Mouse (Mus musculus): ENCODE data around the gene Tmem178b. TPM values are rescaled to one million over a fixed set of nuclear protein-coding genes. Genes with fewer than 3 reads are reported as not detected.

The Tmem178b gene
- polyA plus RNA-seq, 1 experiment from 2014 or later = 0.15 TPM

DNA sequence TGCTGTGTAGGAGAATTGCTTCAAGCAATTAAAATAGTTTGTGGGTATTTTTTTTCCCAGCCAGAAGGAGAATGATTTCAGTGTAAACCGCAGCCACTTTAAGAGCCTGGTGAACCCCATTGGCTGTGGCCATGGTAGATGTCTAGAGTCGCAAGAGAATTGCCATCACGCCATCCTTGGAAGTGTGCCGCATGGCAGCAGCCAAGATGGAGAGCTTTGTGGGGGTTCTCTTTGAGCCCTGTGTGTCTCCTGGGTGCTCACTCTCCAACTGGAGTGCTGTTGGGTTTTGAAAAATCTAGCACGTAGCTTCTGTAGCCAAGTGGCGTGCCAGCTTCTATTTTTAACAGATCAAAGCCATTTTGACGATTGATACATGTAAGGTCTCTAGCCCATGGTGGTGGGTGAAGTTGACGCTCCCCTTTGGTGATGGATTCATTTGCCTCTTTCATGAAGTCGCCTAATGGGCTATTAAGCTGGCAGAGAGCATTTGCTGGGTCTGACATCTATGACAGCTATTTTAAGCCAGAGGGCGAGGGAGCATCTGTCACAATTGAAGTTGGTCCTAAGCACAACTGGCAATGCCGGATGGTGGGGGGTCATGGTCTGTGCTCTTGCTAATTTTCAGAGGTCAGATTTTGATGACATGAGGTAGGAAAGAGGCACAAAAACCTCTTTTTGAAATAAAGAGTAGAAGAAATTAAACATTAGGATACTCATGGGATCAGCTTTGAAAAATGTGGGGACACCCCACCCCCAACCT, 133.1 kb downstream of the Tmem178b start:
- no peak for ATAC-seq (ENCODE audit: low FRiP score, low TSS enrichment)
- WGBS = 84% methylated on average over 11 of the region's 11 CpGs
- H3K4me1 ChIP-seq (ENCODE audit: control insufficient read depth, insufficient read depth, low read length) = no peaks in the 10 kb centered on the region
- no peak overlapping the region for H3K4me2 ChIP-seq (replicated peaks; ENCODE audit: low read depth, low read length)
- H3K9ac ChIP-seq (ENCODE audit: low read depth, low read length) = no peak overlapping the region
- H3K9me3 ChIP-seq (ENCODE audit: control insufficient read depth, low read length) = no peaks in the 10 kb centered on the region
- H3K27ac ChIP-seq (ENCODE audit: low read depth, low read length) = no peak overlapping the region
- H3K4me3 ChIP-seq (ENCODE audit: low read length) = no peak overlapping the region
- no peaks in the 10 kb centered on the region for H3K27me3 ChIP-seq (ENCODE audit: control insufficient read depth, insufficient read depth, low read length)
- H3K36me3 ChIP-seq (ENCODE audit: control insufficient read depth, insufficient read depth, low read length) = no peaks in the 10 kb centered on the region

DNA sequence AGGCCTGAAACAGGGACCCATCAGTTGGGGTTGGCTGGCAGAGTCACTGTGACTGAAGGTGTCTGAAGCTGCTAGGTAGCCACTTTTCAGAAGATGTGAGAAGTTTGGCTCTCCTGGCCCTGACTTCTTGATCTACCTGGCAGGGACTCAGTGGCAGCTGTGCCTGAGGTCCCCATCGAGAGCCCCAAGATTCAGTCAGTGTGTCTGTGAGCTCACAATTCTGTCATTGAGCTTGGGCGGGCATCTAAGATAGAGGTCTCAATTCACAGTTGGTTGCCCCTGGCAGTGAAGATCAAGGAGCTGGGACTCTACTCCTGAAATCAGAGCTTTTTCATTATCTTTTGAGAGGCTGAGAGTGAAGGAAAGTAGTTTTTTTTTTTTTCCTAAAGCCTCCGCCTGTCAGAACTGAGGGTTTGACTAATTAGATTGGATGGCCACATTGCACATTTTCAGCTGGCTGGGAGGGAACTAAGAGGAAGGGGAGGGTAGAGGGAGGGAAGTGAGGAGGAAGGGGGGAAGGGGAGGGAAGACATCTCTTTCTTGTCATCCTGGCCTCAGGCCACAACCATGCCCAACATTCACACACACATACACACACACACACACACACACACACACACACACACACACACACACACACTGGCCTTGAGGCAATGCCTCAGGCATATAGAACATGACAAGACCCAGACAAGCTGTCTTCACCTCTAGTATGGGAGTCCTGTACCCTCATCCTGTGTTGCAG, 135.3 kb downstream of the Tmem178b start:
- Histone ChIP-seq H3K27ac (ENCODE audit: low read depth, low read length) (no peak overlapping the region), H3K4me1 (ENCODE audit: control insufficient read depth, insufficient read depth, low read length) (no peaks in the 10 kb centered on the region), H3K4me3 (ENCODE audit: low read length) (no peak overlapping the region), H3K36me3 (ENCODE audit: control insufficient read depth, insufficient read depth, low read length) (no peaks in the 10 kb centered on the region), H3K4me2 (replicated peaks; ENCODE audit: low read depth, low read length) (no peak overlapping the region), H3K27me3 (ENCODE audit: control insufficient read depth, insufficient read depth, low read length) (no peaks in the 10 kb centered on the region), H3K9ac (ENCODE audit: low read depth, low read length) (no peak overlapping the region), H3K9me3 (ENCODE audit: control insufficient read depth, low read length) (no peaks in the 10 kb centered on the region)
- 46% methylated on average over 3 of the region's 3 CpGs for WGBS
- ATAC-seq (ENCODE audit: low FRiP score, low TSS enrichment) = no peak

DNA sequence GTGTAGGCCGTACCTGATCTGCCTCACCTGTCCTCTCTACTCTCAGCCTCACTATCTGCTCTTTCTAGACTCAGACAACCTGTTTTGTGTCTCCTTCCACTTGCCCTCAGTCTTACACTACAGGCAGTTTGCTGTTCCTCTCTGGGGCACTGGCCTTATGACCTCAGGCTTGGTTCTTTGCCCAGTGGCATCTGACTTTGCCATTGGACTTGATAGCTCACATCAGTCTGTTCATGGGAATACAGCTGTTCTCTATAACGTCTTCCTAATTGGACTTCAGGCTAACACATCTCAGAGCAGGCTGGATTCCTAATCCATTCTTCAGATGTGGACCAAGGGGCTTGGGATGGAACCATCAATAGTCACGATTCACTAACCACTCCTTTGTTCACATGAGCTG, 136.6 kb downstream of the Tmem178b start:
- ATAC-seq (ENCODE audit: low FRiP score, low TSS enrichment) = no peak
- Histone ChIP-seq H3K27ac (ENCODE audit: low read depth, low read length) (no peak overlapping the region), H3K4me2 (replicated peaks; ENCODE audit: low read depth, low read length) (no peak overlapping the region), H3K27me3 (ENCODE audit: control insufficient read depth, insufficient read depth, low read length) (no peaks in the 10 kb centered on the region), H3K4me1 (ENCODE audit: control insufficient read depth, insufficient read depth, low read length) (no peaks in the 10 kb centered on the region), H3K4me3 (ENCODE audit: low read length) (no peak overlapping the region), H3K9ac (ENCODE audit: low read depth, low read length) (no peak overlapping the region), H3K36me3 (ENCODE audit: control insufficient read depth, insufficient read depth, low read length) (no peaks in the 10 kb centered on the region), H3K9me3 (ENCODE audit: control insufficient read depth, low read length) (no peaks in the 10 kb centered on the region)
- 83% methylated on average over 3 of the region's 3 CpGs for whole genome bisulfite sequencing

DNA sequence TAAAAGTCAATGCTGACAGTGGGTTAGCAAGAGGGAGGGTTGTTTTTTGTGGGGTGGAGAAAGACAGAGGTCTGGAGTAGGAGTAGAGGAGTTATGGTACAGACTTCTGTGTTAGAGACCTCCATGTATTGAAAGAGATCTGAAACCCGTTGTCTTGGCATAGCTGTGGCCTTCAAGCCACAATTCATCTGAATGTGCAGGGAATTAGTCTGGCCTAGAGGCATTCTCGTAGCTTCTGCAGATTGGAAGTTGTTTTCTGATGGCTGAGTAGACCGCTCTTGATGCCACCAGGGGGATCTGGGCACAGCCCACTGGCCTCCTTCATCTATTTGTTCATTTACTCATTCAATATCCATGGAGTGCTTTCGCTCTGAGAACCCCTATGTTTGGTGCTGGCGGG, 138.0 kb downstream of the Tmem178b start:
- 87% methylated on average over 5 of the region's 5 CpGs for WGBS
- Histone ChIP-seq H3K4me3 (ENCODE audit: low read length) (no peak overlapping the region), H3K27ac (ENCODE audit: low read depth, low read length) (no peak overlapping the region)

DNA sequence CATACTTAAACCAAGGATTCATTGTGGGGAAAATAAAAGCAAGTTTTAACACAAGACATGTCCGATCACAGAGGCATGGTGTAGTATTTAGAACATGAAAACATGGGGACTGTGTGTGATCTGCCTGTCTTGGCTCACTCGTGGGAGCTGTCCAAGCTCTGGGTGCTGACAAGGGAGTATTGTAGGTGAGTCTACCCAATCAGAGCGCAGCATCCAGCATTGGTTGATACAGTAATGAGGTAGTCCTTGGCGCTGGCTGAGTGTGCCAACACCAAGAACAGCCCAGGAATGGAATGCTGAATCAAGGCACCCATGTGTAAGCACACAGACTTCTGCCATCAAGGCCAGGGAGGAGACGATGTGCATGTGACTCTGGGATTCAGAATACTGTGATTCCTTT, 138.5 kb downstream of the Tmem178b start:
- H3K9ac ChIP-seq (ENCODE audit: low read depth, low read length) = no peak overlapping the region
- H3K4me2 ChIP-seq (replicated peaks; ENCODE audit: low read depth, low read length) = no peak overlapping the region
- no peak overlapping the region for H3K4me3 ChIP-seq (ENCODE audit: low read length)
- H3K9me3 ChIP-seq (ENCODE audit: control insufficient read depth, low read length) = no peaks in the 10 kb centered on the region
- H3K36me3 ChIP-seq (ENCODE audit: control insufficient read depth, insufficient read depth, low read length) = no peaks in the 10 kb centered on the region
- H3K4me1 ChIP-seq (ENCODE audit: control insufficient read depth, insufficient read depth, low read length) = no peaks in the 10 kb centered on the region
- 68% methylated on average over 5 of the region's 5 CpGs for WGBS
- no peak overlapping the region for H3K27ac ChIP-seq (ENCODE audit: low read depth, low read length)
- no peaks in the 10 kb centered on the region for H3K27me3 ChIP-seq (ENCODE audit: control insufficient read depth, insufficient read depth, low read length)
- no peak for ATAC-seq (ENCODE audit: low FRiP score, low TSS enrichment)

More for the DNA sequence above, 138.0 kb downstream of the Tmem178b start:
- Histone ChIP-seq H3K27me3 (ENCODE audit: control insufficient read depth, insufficient read depth, low read length) (no peaks in the 10 kb centered on the region), H3K36me3 (ENCODE audit: control insufficient read depth, insufficient read depth, low read length) (no peaks in the 10 kb centered on the region), H3K9ac (ENCODE audit: low read depth, low read length) (no peak overlapping the region), H3K4me2 (replicated peaks; ENCODE audit: low read depth, low read length) (no peak overlapping the region), H3K9me3 (ENCODE audit: control insufficient read depth, low read length) (no peaks in the 10 kb centered on the region), H3K4me1 (ENCODE audit: control insufficient read depth, insufficient read depth, low read length) (no peaks in the 10 kb centered on the region)
- no peak for ATAC-seq (ENCODE audit: low FRiP score, low TSS enrichment)

DNA sequence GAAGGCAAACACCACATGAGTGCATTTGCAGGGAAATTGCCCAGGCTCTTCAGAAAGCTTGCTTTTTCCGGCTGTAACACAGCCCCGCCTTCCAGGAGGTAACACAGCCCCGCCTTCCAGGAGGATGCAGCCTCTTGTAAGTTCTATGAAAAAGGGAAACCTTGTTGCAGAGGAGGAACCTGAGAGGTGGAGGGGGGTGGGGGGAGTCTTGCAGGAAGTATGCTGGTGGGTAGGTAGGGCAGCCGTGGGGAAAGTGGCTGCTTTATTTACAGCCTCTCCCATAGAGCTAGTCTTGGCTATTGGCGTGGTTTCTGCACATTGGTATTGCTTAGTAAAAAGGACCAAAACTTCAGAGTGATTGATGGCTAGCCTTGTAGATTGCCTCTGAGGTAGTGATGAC, 140.3 kb downstream of the Tmem178b start:
- Histone ChIP-seq H3K9ac (ENCODE audit: low read depth, low read length) (no peak overlapping the region), H3K4me1 (ENCODE audit: control insufficient read depth, insufficient read depth, low read length) (no peaks in the 10 kb centered on the region), H3K4me2 (replicated peaks; ENCODE audit: low read depth, low read length) (no peak overlapping the region), H3K27me3 (ENCODE audit: control insufficient read depth, insufficient read depth, low read length) (no peaks in the 10 kb centered on the region), H3K9me3 (ENCODE audit: control insufficient read depth, low read length) (no peaks in the 10 kb centered on the region), H3K36me3 (ENCODE audit: control insufficient read depth, insufficient read depth, low read length) (no peaks in the 10 kb centered on the region), H3K4me3 (ENCODE audit: low read length) (no peak overlapping the region), H3K27ac (ENCODE audit: low read depth, low read length) (no peak overlapping the region)
- no peak for ATAC-seq (ENCODE audit: low FRiP score, low TSS enrichment)
- WGBS = 42% methylated on average over 5 of the region's 5 CpGs

DNA sequence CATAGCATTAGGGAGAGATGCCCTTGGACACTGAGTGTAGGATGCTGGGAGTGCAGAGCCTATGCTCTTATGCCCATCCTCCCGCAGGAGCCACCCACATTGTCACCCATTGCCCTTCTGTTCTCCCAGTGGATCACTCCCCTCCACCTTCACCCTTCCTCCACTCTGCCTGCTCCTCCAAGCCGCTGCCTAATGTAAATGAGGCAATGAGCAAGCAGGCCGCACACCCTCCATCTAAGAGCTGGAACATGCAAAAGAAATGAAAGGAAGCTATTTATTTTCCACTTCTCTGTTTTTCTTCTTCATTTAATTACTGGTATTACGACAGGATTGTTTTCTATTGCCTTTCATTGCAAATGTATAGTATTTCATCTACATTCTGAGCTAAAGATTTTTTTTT, 142.1 kb downstream of the Tmem178b start:
- Histone ChIP-seq H3K4me2 (replicated peaks; ENCODE audit: low read depth, low read length) (no peak overlapping the region), H3K4me1 (ENCODE audit: control insufficient read depth, insufficient read depth, low read length) (no peaks in the 10 kb centered on the region), H3K36me3 (ENCODE audit: control insufficient read depth, insufficient read depth, low read length) (no peaks in the 10 kb centered on the region), H3K4me3 (ENCODE audit: low read length) (no peak overlapping the region), H3K9ac (ENCODE audit: low read depth, low read length) (no peak overlapping the region), H3K27ac (ENCODE audit: low read depth, low read length) (no peak overlapping the region), H3K9me3 (ENCODE audit: control insufficient read depth, low read length) (no peaks in the 10 kb centered on the region), H3K27me3 (ENCODE audit: control insufficient read depth, insufficient read depth, low read length) (no peaks in the 10 kb centered on the region)
- ATAC-seq (ENCODE audit: low FRiP score, low TSS enrichment) = no peak
- WGBS = 69% methylated on average over 4 of the region's 4 CpGs

DNA sequence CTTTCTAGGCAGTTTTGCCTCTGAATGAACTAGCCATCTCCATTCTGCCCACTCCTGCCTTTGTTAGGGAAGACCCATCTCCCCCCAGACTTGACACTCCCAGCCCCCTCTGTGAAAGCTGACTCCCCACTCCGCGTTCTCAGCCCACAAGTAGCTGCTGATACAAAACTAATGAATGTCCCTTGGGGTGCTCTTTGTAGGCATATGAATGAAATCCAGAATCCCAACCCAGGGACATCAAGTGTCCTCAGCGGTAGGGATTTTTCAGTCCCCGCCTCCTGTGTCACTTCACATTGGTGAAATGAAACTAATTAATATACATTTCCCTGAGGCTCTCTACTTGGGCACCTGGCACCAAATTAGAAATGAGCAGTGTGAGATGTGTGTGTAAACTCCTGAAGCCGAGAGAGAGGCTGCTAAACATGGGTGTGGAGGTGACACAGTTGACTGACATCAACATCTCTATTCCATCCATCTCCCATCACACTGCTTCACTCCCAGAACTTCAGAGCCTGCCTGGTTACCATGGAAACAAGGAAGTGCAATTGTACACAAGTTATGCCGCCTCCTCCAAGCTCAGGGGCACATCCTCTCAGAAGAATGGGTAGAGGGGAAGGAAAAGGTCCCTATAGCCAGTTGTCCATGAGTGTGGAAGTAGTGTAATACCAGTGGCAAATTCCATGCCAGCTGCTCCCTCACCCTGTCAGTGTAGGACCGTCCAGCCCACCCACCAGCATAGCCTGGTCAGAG, 142.8 kb downstream of the Tmem178b start:
- Histone ChIP-seq H3K27me3 (ENCODE audit: control insufficient read depth, insufficient read depth, low read length) (no peaks in the 10 kb centered on the region), H3K4me1 (ENCODE audit: control insufficient read depth, insufficient read depth, low read length) (no peaks in the 10 kb centered on the region), H3K27ac (ENCODE audit: low read depth, low read length) (no peak overlapping the region), H3K36me3 (ENCODE audit: control insufficient read depth, insufficient read depth, low read length) (no peaks in the 10 kb centered on the region), H3K4me2 (replicated peaks; ENCODE audit: low read depth, low read length) (no peak overlapping the region), H3K9ac (ENCODE audit: low read depth, low read length) (no peak overlapping the region), H3K4me3 (ENCODE audit: low read length) (no peak overlapping the region), H3K9me3 (ENCODE audit: control insufficient read depth, low read length) (no peaks in the 10 kb centered on the region)
- no peak for ATAC-seq (ENCODE audit: low FRiP score, low TSS enrichment)
- 72% methylated on average over 7 of the region's 7 CpGs for WGBS

DNA sequence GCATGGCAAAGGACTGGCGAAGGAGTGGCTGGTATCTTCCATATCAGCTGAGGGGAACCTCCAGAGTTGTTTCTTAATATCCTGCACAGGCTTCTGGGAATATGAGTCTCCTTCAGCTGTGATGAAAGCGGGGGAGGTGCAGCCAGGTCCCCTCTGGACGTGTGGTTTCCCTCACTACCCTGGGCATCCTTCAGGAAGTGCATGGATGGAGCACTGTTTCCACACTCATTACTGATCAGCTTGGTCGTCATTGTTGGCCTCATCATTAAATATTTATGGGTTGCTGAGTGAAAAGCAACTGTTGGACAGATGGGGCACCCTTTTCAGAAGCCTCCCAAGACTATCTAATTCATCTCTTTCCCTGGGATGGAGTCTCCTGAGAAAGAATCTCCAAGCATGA, 146.3 kb downstream of the Tmem178b start:
- H3K4me2 ChIP-seq (replicated peaks; ENCODE audit: low read depth, low read length) = no peak overlapping the region
- 50% methylated on average over 4 of the region's 4 CpGs for WGBS
- ATAC-seq (ENCODE audit: low FRiP score, low TSS enrichment) = no peak
- no peak overlapping the region for H3K9ac ChIP-seq (ENCODE audit: low read depth, low read length)
- H3K9me3 ChIP-seq (ENCODE audit: control insufficient read depth, low read length) = no peaks in the 10 kb centered on the region
- no peak overlapping the region for H3K4me3 ChIP-seq (ENCODE audit: low read length)
- H3K27me3 ChIP-seq (ENCODE audit: control insufficient read depth, insufficient read depth, low read length) = no peaks in the 10 kb centered on the region
- H3K4me1 ChIP-seq (ENCODE audit: control insufficient read depth, insufficient read depth, low read length) = no peaks in the 10 kb centered on the region
- H3K27ac ChIP-seq (ENCODE audit: low read depth, low read length) = no peak overlapping the region
- H3K36me3 ChIP-seq (ENCODE audit: control insufficient read depth, insufficient read depth, low read length) = no peaks in the 10 kb centered on the region
